Mouse (Mus musculus): ENCODE data around the gene Sgca. TPM values are rescaled to one million over a fixed set of nuclear protein-coding genes. Genes with fewer than 3 reads are reported as not detected.

Sgca gene
- polyA plus RNA-seq, 1 experiment from 2014 or later = 0.55 TPM

GRCm38 (mm10) chr11:94938296-94938695, 37.8 kb downstream of the Sgca start:
- Histone ChIP-seq H3K27ac (ENCODE audit: low read length) (no peak overlapping the region), H3K9ac (replicated peaks; ENCODE audit: low read depth) (no peak overlapping the region), H3K9me3 (ENCODE audit: low read length) (no peaks in the 10 kb centered on the region), H3K4me1 (ENCODE audit: insufficient read depth, low read depth, low read length) (no peaks in the 10 kb centered on the region), H3K36me3 (ENCODE audit: insufficient read depth, low read length) (no peaks in the 10 kb centered on the region), H3K27me3 (replicated peaks; ENCODE audit: insufficient read depth, low read length) (peaks cover 16% of the 10 kb centered on the region; the same call in 1 of the 2 replicates), H3K4me3 (ENCODE audit: low read depth, low read length) (peak overlapping the region; percentile 42), H3K4me2 (replicated peaks; ENCODE audit: low read depth, low read length) (peak overlapping the region; percentile 61)
- TF ChIP-seq EP300 (IDR thresholded peaks at IDR 0.05) = no peak
- no peak for TF ChIP-seq CTCF (IDR thresholded peaks at IDR 0.05)
- WGBS = 19% methylated on average over 9 of the region's 9 CpGs
- ATAC-seq (no peak), DNase-seq (ENCODE audit: low spot score) (no peak)

DNA sequence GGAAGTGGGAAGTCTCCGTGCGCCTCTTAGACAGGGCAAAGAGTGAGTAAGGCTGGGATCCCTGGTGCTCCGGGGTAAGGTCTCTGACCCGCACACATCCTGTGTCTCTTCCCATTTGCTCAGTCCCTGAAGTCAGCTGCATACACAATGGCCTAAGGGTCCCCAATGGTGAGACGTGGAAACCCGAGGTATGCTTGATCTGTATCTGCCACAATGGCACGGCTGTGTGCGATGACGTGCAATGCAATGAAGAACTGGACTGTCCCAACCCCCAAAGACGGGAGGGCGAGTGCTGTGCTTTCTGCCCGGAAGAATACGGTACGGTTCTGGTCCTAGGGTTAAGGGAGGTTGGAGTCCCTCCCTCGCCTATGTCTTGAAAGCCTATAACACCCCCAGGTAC, 38.3 kb downstream of the Sgca start:
- Histone ChIP-seq H3K4me1 (ENCODE audit: insufficient read depth, low read depth, low read length) (no peaks in the 10 kb centered on the region), H3K27ac (ENCODE audit: low read length) (no peak overlapping the region), H3K27me3 (replicated peaks; ENCODE audit: insufficient read depth, low read length) (peaks cover 16% of the 10 kb centered on the region; the same call in 1 of the 2 replicates), H3K9ac (replicated peaks; ENCODE audit: low read depth) (no peak overlapping the region), H3K4me3 (ENCODE audit: low read depth, low read length) (peak overlapping the region; percentile 42), H3K36me3 (ENCODE audit: insufficient read depth, low read length) (no peaks in the 10 kb centered on the region), H3K9me3 (ENCODE audit: low read length) (no peaks in the 10 kb centered on the region), H3K4me2 (replicated peaks; ENCODE audit: low read depth, low read length) (peak overlapping the region; percentile 61)
- no peak for DNase-seq (ENCODE audit: low spot score)
- under 1% methylated on average over 15 of the region's 15 CpGs for WGBS
- ATAC-seq = no peak
- TF ChIP-seq CTCF (IDR thresholded peaks at IDR 0.05) (no peak), EP300 (IDR thresholded peaks at IDR 0.05) (no peak)

- H3K27ac ChIP-seq (ENCODE audit: low read length) = peak overlapping the region; percentile 38; the same call in 1 of the 2 replicates
- H3K4me2 ChIP-seq (replicated peaks; ENCODE audit: low read depth, low read length) = peak overlapping the region; percentile 61
- no peaks in the 10 kb centered on the region for H3K36me3 ChIP-seq (ENCODE audit: insufficient read depth, low read length)
- no peak for TF ChIP-seq CTCF (IDR thresholded peaks at IDR 0.05)
- no peak for TF ChIP-seq EP300 (IDR thresholded peaks at IDR 0.05)
- DNase-seq (ENCODE audit: low spot score) (peak; percentile 54), ATAC-seq (peak; percentile 20)
- H3K27me3 ChIP-seq (replicated peaks; ENCODE audit: insufficient read depth, low read length) = peaks cover 16% of the 10 kb centered on the region; the same call in 1 of the 2 replicates
- 1% methylated on average over 18 of the region's 18 CpGs for WGBS
- H3K9me3 ChIP-seq (ENCODE audit: low read length) = no peaks in the 10 kb centered on the region
- no peak overlapping the region for H3K9ac ChIP-seq (replicated peaks; ENCODE audit: low read depth)
- no peaks in the 10 kb centered on the region for H3K4me1 ChIP-seq (ENCODE audit: insufficient read depth, low read depth, low read length)
- H3K4me3 ChIP-seq (ENCODE audit: low read depth, low read length) = peak overlapping the region; percentile 42
Observed at GRCm38 (mm10) chr11:94937335-94937781, 38.8 kb downstream of the Sgca start.

DNA sequence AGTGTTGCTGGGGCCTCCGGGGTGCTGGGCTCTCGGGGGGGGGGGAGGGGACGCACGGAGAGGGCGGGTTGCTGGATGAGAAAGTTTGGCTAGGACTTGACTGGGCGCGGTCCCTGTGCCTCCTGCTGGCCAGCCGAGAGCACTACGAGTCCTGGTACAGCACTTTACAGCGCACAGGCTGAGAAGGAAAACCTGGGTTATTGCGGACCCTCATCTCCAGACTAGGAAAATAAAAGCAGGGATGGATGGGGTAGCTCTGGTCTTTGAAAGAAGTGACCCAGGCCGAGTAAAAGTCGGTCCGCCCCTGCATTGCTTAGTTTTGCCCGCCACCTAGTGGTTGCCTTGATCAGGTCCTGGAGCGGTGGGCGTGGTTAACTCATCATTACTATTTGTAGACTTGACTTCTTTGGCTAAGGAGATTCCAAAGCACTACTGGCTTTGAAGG, 39.3 kb downstream of the Sgca start:
- Histone ChIP-seq H3K4me2 (replicated peaks; ENCODE audit: low read depth, low read length) (peak overlapping the region; percentile 61), H3K9me3 (ENCODE audit: low read length) (no peaks in the 10 kb centered on the region), H3K4me3 (ENCODE audit: low read depth, low read length) (peak overlapping the region; percentile 42), H3K9ac (replicated peaks; ENCODE audit: low read depth) (no peak overlapping the region), H3K27me3 (replicated peaks; ENCODE audit: insufficient read depth, low read length) (peaks cover 16% of the 10 kb centered on the region; the same call in 1 of the 2 replicates), H3K4me1 (ENCODE audit: insufficient read depth, low read depth, low read length) (no peaks in the 10 kb centered on the region), H3K36me3 (ENCODE audit: insufficient read depth, low read length) (no peaks in the 10 kb centered on the region), H3K27ac (ENCODE audit: low read length) (peak overlapping the region; percentile 76)
- DNase-seq (ENCODE audit: low spot score) (peak; percentile 97), ATAC-seq (peak; percentile 68)
- under 1% methylated on average over 14 of the region's 17 CpGs for WGBS
- peak; percentile 92 for TF ChIP-seq CTCF (IDR thresholded peaks at IDR 0.05)
- TF ChIP-seq EP300 (IDR thresholded peaks at IDR 0.05) = peak; percentile 19; the same call in 1 of the 2 replicates

GRCm38 (mm10) chr11:94936045-94936444, 40.1 kb downstream of the Sgca start, which contains the start of gene Col1a1:
Gene Col1a1, plus strand, starts transcription at chr11:94936224.
- Histone ChIP-seq H3K4me2 (replicated peaks; ENCODE audit: low read depth, low read length) (peak within 1 kb of the TSS; percentile 61), H3K9me3 (ENCODE audit: low read length) (no peaks in the 10 kb centered on the region), H3K36me3 (ENCODE audit: insufficient read depth, low read length) (no peaks in the 10 kb centered on the region), H3K4me3 (ENCODE audit: low read depth, low read length) (peak within 1 kb of the TSS; percentile 42), H3K9ac (replicated peaks; ENCODE audit: low read depth) (peak within 1 kb of the TSS; percentile 52), H3K4me1 (ENCODE audit: insufficient read depth, low read depth, low read length) (no peaks in the 10 kb centered on the region), H3K27ac (ENCODE audit: low read length) (peak within 1 kb of the TSS; percentile 76), H3K27me3 (replicated peaks; ENCODE audit: insufficient read depth, low read length) (peaks cover 16% of the 10 kb centered on the region; the same call in 1 of the 2 replicates)
- peak; percentile 84 for DNase-seq (ENCODE audit: low spot score)
- 24% methylated on average over 19 of the region's 19 CpGs for WGBS
- no peak for TF ChIP-seq EP300 (IDR thresholded peaks at IDR 0.05)
- TF ChIP-seq CTCF (IDR thresholded peaks at IDR 0.05) = no peak
- ATAC-seq = peak; percentile 46

- DNase-seq (ENCODE audit: low spot score) = peak; percentile 59
Observed at GRCm38 (mm10) chr11:94934526-94934925, 41.6 kb downstream of the Sgca start.

More at GRCm38 (mm10) chr11:94934526-94934925, 41.6 kb downstream of the Sgca start:
- Histone ChIP-seq H3K4me3 (ENCODE audit: low read depth, low read length) (no peak overlapping the region), H3K27ac (ENCODE audit: low read length) (peak overlapping the region; percentile 59; the same call in 1 of the 2 replicates), H3K4me2 (replicated peaks; ENCODE audit: low read depth, low read length) (no peak overlapping the region), H3K9me3 (ENCODE audit: low read length) (no peaks in the 10 kb centered on the region), H3K4me1 (ENCODE audit: insufficient read depth, low read depth, low read length) (no peaks in the 10 kb centered on the region), H3K27me3 (replicated peaks; ENCODE audit: insufficient read depth, low read length) (peaks cover 16% of the 10 kb centered on the region; the same call in 1 of the 2 replicates), H3K9ac (replicated peaks; ENCODE audit: low read depth) (no peak overlapping the region), H3K36me3 (ENCODE audit: insufficient read depth, low read length) (no peaks in the 10 kb centered on the region)
- TF ChIP-seq EP300 (IDR thresholded peaks at IDR 0.05) (no peak), CTCF (IDR thresholded peaks at IDR 0.05) (no peak)
- WGBS = 38% methylated on average over 11 of the region's 11 CpGs
- no peak for ATAC-seq
